Mouse (Mus musculus) liver, embryonic 11.5 days (tissue): ENCODE measurements around the gene Eef1a2. TPM values are rescaled to one million over a fixed set of nuclear protein-coding genes. Genes with fewer than 3 reads are reported as not detected.

Experiments used
- ATAC-seq: fragments of 200-750 bp; cut with Nextera tagmentation; replicated peaks from 2 replicates; pipeline ENCODE4 v1.8.0; 2017; ENCODE audit warnings: moderate number of reproducible peaks, mild to moderate bottlenecking, moderate TSS enrichment, moderate library complexity; ENCODE audit not compliant: low FRiP score
- DNase-seq: peaks from one replicate; pipeline ENCODE4 v3.0.0-alpha.2; 2017; ENCODE audit warnings: low spot score
- H3K27ac ChIP-seq: fragments of 300-500 bp; sonication (generic); 2 replicates; pipeline ENCODE4 v1.5.1; 2014; ENCODE audit warnings: mild to moderate bottlenecking, low read depth, low read length, control low read depth
- H3K27me3 ChIP-seq: fragments of 300-500 bp; sonication (generic); replicated peaks from 2 replicates; pipeline ENCODE4 v1.6.1; 2014; ENCODE audit warnings: low read length, mixed read lengths; ENCODE audit not compliant: control insufficient read depth, insufficient read depth
- H3K36me3 ChIP-seq: fragments of 300-500 bp; sonication (generic); 2 replicates; pipeline ENCODE4 v1.6.1; 2014; ENCODE audit warnings: mild to moderate bottlenecking, low read length, moderate library complexity, mixed read lengths; ENCODE audit not compliant: control insufficient read depth, insufficient read depth
- H3K4me1 ChIP-seq: fragments of 300-500 bp; sonication (generic); replicated peaks from 2 replicates; pipeline ENCODE4 v1.6.1; 2014; ENCODE audit warnings: low read length, mixed read lengths; ENCODE audit not compliant: control insufficient read depth, insufficient read depth
- H3K4me2 ChIP-seq: fragments of 300-500 bp; sonication (generic); 2 replicates; pipeline ENCODE4 v1.6.1; 2014; ENCODE audit warnings: mild to moderate bottlenecking, control low read depth, moderate library complexity
- H3K4me3 ChIP-seq: fragments of 300-500 bp; sonication (generic); 2 replicates; pipeline ENCODE4 v1.5.1; 2014; ENCODE audit warnings: low read depth, low read length, control low read depth
- H3K9ac ChIP-seq: fragments of 300-500 bp; sonication (generic); 2 replicates; pipeline ENCODE4 v1.6.1; 2014; ENCODE audit warnings: low read depth, low read length, control low read depth
- H3K9me3 ChIP-seq: fragments of 300-500 bp; sonication (generic); 2 replicates; pipeline ENCODE4 v1.6.1; 2016; ENCODE audit warnings: low read length, inconsistent platforms, mixed read lengths; ENCODE audit not compliant: control insufficient read depth
- WGBS: fragments of 180-500 bp; shearing (Covaris S2); extraction: QIAGEN DNeasy Blood & Tissue Kit; methylation state at CpG from one replicate; pipeline ENCODE4 v1.1.7; 2014; 5-methylcytosine and 5-hydroxymethylcytosine counted together
- polyA plus RNA-seq: library from polyadenylated mRNA; unstranded; fragments of >200 nt; fragmentation: Nextera tagmentation; extraction: Ambion mirVana; gene quantifications from 2 replicates; pipeline ENCODE4 v1.2.1, GENCODE M21; 2014

The Eef1a2 gene
- polyA plus RNA-seq, 1 experiment from 2014 or later: not detected

DNA sequence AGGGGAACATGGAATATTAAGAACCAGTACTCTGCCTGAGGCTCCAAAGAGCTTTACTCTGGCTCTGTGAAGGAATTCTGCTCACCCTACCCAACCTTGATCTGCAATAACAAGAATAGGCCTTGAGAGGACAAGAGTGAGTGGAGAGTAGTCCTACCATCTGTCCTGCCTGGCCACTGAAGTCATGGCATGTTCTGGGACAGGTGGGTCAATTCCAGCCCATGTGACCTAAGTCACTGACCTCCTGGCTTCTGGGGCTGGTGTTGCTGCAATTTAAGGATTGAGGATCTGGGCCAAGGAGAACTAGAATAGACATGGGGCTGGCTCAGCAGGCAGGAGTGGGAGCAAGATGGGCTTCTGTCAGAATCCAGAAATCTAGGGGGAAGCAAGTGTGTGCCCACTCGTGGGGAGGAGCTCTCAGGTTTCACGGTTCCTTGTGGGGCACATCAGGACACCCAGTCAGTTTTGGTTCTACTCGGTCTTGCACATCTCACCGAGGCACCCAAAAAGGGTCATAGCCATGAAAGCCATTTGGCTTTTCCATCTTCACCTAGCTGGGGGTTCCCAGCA lies 9.8 kb downstream of the Eef1a2 start:
- no peak overlapping the region for H3K27ac ChIP-seq
- ATAC-seq: no peak
- WGBS: 44% methylated on average over 4 of the region's 4 CpGs
- H3K4me3 ChIP-seq: no peak overlapping the region
- H3K36me3 ChIP-seq: no peaks in the 10 kb centered on the region
- no peak for DNase-seq
- H3K27me3 ChIP-seq: peaks cover 43% of the 10 kb centered on the region
- H3K4me1 ChIP-seq: no peaks in the 10 kb centered on the region; the same call in 1 of the 2 replicates
- H3K9me3 ChIP-seq: no peaks in the 10 kb centered on the region
- peak overlapping the region; percentile 80 for H3K4me2 ChIP-seq
- H3K9ac ChIP-seq: no peak overlapping the region

DNA sequence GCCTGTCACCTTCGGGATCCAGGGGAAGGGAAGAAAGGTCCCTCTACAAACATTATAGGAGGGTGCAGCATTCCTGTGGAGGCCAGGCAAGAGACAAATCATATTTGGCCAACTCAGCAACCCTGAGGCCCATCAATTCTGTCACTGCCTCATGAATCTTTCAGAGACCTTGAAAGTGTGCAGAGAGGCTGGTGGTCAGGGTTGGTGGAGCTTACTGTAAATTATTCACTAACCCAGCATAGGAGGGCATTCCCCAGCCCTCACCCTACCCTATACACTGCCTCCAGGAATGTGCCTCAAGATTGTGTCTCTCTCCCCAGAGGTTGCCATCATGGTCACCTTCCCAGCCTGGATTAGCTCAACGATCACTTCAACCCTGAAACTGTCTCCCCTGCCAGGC lies 12.1 kb downstream of the Eef1a2 start:
- H3K36me3 ChIP-seq: no peaks in the 10 kb centered on the region
- H3K4me3 ChIP-seq: no peak overlapping the region
- H3K4me2 ChIP-seq: no peak overlapping the region
- H3K27me3 ChIP-seq: peaks cover 36% of the 10 kb centered on the region
- H3K9me3 ChIP-seq: no peaks in the 10 kb centered on the region
- ATAC-seq (no peak), DNase-seq (no peak)
- H3K9ac ChIP-seq: no peak overlapping the region
- H3K27ac ChIP-seq: no peak overlapping the region
- WGBS: 69% methylated on average over 2 of the region's 2 CpGs
- H3K4me1 ChIP-seq: no peaks in the 10 kb centered on the region; the same call in 1 of the 2 replicates

DNA sequence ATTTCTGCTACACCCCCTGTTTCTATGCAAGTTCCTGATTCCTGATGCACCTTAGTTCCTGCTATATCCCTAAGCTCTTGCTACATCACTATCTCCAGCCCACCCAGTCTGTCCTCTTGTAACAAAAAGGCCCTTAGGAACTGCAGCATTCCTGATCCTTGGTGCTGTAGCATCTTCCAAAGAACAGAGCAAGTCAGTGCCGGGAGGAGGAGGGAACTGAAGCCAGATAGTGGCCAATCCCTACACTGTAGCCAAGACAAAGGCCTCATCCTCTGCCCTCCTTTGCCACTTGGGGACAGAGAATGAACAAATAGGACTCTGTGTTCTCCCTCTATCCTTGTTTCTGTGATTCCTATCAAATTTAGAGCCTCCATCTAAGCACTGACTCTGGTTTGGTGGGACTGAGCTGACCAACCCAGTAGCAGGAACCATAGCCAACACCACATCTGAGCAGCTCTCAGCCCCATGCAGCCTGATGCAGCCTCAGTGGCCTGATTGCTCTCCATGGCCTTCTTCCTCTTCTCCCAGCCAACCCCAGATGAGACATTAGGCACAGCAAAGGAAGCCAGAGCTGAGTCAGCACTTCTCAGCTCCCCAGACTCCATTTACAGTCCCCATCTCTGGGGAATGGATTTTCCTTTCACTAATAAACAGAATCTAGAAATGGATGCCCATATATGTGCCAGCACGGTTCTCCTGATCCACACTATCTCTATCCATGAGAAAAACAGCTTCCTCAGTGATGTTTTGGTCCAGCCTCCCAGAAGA lies 13.1 kb downstream of the Eef1a2 start:
- ATAC-seq (no peak), DNase-seq (no peak)
- Histone ChIP-seq H3K4me3 (no peak overlapping the region), H3K9ac (no peak overlapping the region), H3K36me3 (no peaks in the 10 kb centered on the region), H3K4me1 (no peaks in the 10 kb centered on the region; the same call in 1 of the 2 replicates), H3K27me3 (peaks cover 27% of the 10 kb centered on the region), H3K9me3 (no peaks in the 10 kb centered on the region), H3K27ac (no peak overlapping the region), H3K4me2 (no peak overlapping the region)
- 53% methylated on average over 2 of the region's 2 CpGs for WGBS

DNA sequence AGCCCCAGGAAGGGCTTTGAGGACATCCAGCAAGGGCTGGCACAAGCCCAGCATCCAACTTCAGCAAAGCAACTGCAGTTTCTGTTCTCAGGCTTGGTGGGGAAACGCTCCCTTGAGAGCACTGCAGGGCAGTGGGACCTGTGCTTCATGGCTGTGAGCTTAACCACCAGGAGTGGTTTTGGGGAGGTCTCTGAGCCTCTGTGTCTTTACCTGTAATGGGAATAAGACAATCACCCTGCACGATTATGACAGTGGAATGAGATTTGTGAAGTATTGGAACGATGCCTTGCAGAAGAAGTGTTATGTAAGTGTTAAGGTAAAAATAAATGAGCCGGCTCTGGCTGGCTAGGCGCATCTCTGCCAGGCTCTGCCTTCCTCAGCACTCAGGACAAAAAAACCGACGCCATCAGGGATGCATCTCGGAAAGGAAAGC lies 14.1 kb downstream of the Eef1a2 start:
- DNase-seq (no peak), ATAC-seq (no peak)
- Histone ChIP-seq H3K27me3 (peaks cover 23% of the 10 kb centered on the region), H3K4me1 (no peaks in the 10 kb centered on the region), H3K27ac (no peak overlapping the region), H3K9ac (no peak overlapping the region), H3K4me2 (no peak overlapping the region), H3K4me3 (no peak overlapping the region), H3K9me3 (no peaks in the 10 kb centered on the region), H3K36me3 (no peaks in the 10 kb centered on the region)
- WGBS: 60% methylated on average over 8 of the region's 8 CpGs

DNA sequence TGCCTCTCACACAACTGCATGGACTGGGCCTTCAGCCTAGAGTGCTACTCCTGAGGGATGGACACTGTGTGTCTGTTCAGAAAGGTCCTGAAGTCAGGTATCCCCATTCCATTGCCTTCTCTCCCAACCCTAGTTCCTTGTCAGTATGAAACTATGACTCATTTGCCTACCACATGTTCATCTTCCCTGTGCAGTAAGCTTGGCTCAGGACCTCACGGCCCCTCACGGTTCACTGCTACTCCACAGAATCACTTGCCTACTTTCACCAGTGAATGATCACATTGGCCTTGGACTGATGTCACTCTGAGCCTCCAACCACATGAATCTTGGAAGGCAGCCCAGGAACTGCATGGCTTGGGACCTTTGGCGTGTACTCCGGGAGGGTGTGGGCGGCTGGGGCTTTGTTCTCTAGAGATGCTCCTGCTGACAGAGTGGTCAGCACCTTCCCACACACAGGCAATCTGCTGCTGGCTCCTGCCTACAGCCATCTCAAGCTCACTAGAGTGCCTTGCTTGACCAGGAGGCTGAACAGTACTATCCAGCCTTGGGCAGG lies 17.1 kb downstream of the Eef1a2 start:
- Histone ChIP-seq H3K9me3 (no peaks in the 10 kb centered on the region), H3K4me2 (no peak overlapping the region), H3K4me3 (no peak overlapping the region), H3K9ac (no peak overlapping the region), H3K36me3 (no peaks in the 10 kb centered on the region), H3K4me1 (no peaks in the 10 kb centered on the region), H3K27ac (no peak overlapping the region), H3K27me3 (peaks cover 33% of the 10 kb centered on the region)
- ATAC-seq (no peak), DNase-seq (no peak)
- 89% methylated on average over 5 of the region's 5 CpGs for WGBS

DNA sequence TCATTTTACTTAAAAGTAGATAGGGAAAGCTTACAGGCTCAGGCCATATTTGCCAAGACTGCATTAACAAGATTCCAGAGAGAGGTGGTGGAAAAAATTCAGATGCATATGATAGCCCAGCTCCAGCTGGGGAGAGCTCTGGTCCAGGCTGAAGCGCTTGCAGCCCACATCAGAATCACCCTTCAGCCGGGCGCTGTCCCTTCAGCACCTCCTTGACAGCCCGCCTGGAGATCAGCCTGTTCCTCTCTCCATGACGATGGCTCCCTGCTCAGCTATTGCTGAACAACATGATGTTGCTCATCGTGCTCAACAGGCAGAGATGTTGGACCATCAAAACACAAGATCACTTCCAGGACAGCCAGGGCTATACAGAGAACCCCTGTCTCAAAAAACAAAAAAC lies 19.9 kb downstream of the Eef1a2 start:
- Histone ChIP-seq H3K36me3 (no peaks in the 10 kb centered on the region), H3K4me2 (no peak overlapping the region), H3K4me3 (no peak overlapping the region), H3K9ac (no peak overlapping the region), H3K4me1 (no peaks in the 10 kb centered on the region), H3K27me3 (peaks cover 53% of the 10 kb centered on the region), H3K27ac (no peak overlapping the region), H3K9me3 (no peaks in the 10 kb centered on the region)
- no peak for ATAC-seq
- WGBS: 3% methylated on average over 6 of the region's 6 CpGs
- peak; percentile 54 for DNase-seq

DNA sequence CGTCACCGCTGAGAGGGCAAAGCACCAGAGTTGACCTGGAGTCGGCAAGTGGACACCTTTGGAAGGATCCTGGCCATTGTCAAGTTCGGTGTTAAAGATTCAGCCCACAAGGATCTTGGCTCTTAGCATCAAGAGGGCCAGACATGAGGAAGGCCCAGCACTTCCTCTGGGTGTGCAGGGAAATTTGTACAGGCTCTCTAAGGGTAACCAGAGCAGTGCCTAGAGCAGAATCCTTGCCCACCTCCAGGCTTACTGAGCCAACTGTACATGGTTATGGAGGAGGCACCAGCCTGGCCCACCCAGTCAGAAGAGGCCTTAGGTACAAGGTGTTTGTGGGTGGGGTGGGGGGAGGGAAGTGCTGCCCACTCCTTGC lies 21.4 kb downstream of the Eef1a2 start:
- no peaks in the 10 kb centered on the region for H3K4me1 ChIP-seq
- 20% methylated on average over 4 of the region's 4 CpGs for WGBS
- DNase-seq: no peak
- H3K9ac ChIP-seq: no peak overlapping the region
- H3K27ac ChIP-seq: no peak overlapping the region
- H3K9me3 ChIP-seq: no peaks in the 10 kb centered on the region
- no peak for ATAC-seq
- H3K4me2 ChIP-seq: peak overlapping the region; percentile 75; the same call in 1 of the 2 replicates
- H3K4me3 ChIP-seq: no peak overlapping the region
- H3K27me3 ChIP-seq: peaks cover 50% of the 10 kb centered on the region
- H3K36me3 ChIP-seq: no peaks in the 10 kb centered on the region

DNA sequence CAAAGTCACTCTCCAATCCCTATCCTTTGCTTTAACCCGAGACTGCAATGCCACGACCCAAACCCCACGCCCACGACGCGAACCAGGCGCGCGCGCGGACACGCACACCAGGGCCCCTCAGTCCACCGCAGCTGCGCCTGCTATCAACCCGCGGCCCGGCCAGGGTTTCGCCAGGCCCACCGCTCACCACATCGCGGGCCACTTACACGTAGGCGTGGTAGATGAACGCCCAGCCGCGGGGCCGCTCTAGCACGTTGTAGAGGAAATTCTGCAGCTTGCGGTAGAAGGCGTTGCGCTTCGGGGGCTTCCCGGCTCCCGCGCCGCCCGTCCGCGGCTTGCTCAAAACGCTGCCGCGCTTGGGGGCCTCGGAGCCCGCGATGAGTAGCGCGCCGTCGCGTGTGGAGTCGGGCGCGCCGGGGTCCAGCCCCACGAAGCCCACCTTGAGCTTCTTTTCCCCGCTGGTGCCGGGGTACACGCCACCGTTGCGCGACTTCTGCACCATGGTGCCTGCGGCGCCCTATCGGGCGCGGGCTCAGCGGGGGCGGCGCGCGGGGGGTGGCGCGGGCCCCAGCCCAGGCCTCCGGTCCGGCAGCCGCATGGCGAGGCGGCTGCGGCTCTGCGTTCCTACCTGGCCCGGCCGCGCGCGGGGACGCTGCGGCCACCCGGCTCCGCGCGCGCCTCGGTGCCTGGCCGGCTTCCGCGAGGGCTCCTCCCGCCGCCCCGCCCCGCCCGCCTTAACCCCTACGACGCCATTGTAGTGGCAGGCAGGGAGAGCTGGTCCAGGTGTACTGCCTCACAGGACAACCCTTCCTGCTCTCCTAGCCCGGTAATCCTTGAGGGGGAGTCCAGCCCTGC lies 22.0 kb downstream of the Eef1a2 start, which contains the start of gene Kcnq2:
TSS of gene Kcnq2 (minus strand) at position 710 of the 855 bp plus-strand sequence.
- DNase-seq: no peak
- 1% methylated on average over 104 of the region's 104 CpGs for WGBS
- H3K4me2 ChIP-seq: peak within 1 kb of the TSS; percentile 75
- H3K9me3 ChIP-seq: no peaks in the 10 kb centered on the region
- peak within 1 kb of the TSS; percentile 49 for H3K4me3 ChIP-seq
- H3K36me3 ChIP-seq: no peaks in the 10 kb centered on the region
- no peak within 1 kb of the TSS for H3K27ac ChIP-seq
- H3K9ac ChIP-seq: no peak within 1 kb of the TSS
- H3K4me1 ChIP-seq: no peaks in the 10 kb centered on the region
- ATAC-seq: no peak
- H3K27me3 ChIP-seq: peaks cover 50% of the 10 kb centered on the region
